Mouse (Mus musculus) myocyte (in vitro differentiated cells): ENCODE data around the gene Krtap29-1.

Experiments
- CEBPB ChIP-seq: IDR thresholded peaks from 2 replicates; pipeline ENCODE4 v1.6.1; 2011; ENCODE audit warnings: mild to moderate bottlenecking, moderate library complexity; ENCODE audit not compliant: poor library complexity, insufficient read depth, severe bottlenecking
- E2F4 ChIP-seq: IDR thresholded peaks from one replicate; pipeline ENCODE4 v1.6.1; 2011; ENCODE audit warnings: mild to moderate bottlenecking, control low read depth, moderate library complexity; ENCODE audit not compliant: insufficient read depth
- MAX ChIP-seq: IDR thresholded peaks from one replicate; pipeline ENCODE4 v1.6.1; 2011; ENCODE audit warnings: low read depth, mild to moderate bottlenecking, control low read depth
- MYOD1 ChIP-seq, 3 experiments: IDR thresholded peaks; one replicate each; pipeline ENCODE4 v1.6.1; 2011; ENCODE audit warnings: control low read depth in 2 of 3, low read depth in 2 of 3, mild to moderate bottlenecking in 2 of 3, moderate library complexity in 1 of 3; ENCODE audit not compliant: insufficient read length in 2 of 3, control insufficient read depth in 1 of 3
- MYOG ChIP-seq, 3 experiments: IDR thresholded peaks; one replicate each; pipeline ENCODE4 v1.6.1; 2011; ENCODE audit warnings: control low read depth in 2 of 3, low read depth in 2 of 3, mild to moderate bottlenecking in 2 of 3; ENCODE audit not compliant: insufficient read length in 2 of 3, control insufficient read depth in 1 of 3, insufficient read depth in 1 of 3
- POLR2A ChIP-seq: IDR thresholded peaks from one replicate; pipeline ENCODE4 v1.6.1; 2011; ENCODE audit warnings: low read depth, mild to moderate bottlenecking, control low read depth, moderate library complexity; ENCODE audit not compliant: insufficient read length
- POLR2AphosphoS2 ChIP-seq: IDR thresholded peaks from one replicate; pipeline ENCODE4 v1.6.1; 2011; ENCODE audit warnings: low read depth, control low read depth; ENCODE audit not compliant: insufficient read length
- REST ChIP-seq: IDR thresholded peaks from one replicate; pipeline ENCODE4 v1.6.1; 2011; ENCODE audit warnings: mild to moderate bottlenecking, control low read depth, moderate library complexity; ENCODE audit not compliant: insufficient read depth, insufficient read length
- SRF ChIP-seq: IDR thresholded peaks from one replicate; pipeline ENCODE4 v1.6.1; 2011; ENCODE audit warnings: low read depth; ENCODE audit not compliant: control insufficient read depth, insufficient read length
- TCF12 ChIP-seq: IDR thresholded peaks from one replicate; pipeline ENCODE4 v1.6.1; 2011; ENCODE audit warnings: mild to moderate bottlenecking, control low read depth; ENCODE audit not compliant: poor library complexity, insufficient read depth, severe bottlenecking
- TCF3 ChIP-seq: IDR thresholded peaks from one replicate; pipeline ENCODE4 v1.6.1; 2011; ENCODE audit warnings: low read depth, control low read depth; ENCODE audit not compliant: insufficient read length
- USF1 ChIP-seq: IDR thresholded peaks from one replicate; pipeline ENCODE4 v1.6.1; 2011; ENCODE audit warnings: low read depth, mild to moderate bottlenecking, control low read depth, moderate library complexity

DNA sequence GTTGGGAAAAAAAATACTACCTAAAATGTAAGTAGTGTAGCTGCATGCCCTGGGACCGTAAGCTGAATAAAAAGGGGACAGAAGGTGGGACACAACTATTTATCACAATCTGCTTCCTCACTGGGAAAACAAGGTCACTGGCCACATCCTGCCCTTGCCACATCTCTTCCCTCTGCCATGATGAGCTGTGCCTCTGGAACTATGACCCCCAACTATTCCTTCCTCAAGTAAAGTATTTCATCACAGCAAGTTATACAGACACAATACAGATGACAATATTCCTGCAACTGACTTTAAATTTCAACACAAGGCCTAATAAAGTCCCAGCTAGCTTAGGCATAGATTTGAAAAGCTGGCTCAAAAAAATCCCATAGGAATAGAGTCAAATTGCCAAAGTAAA lies 40.6 kb upstream of the Krtap29-1 start:
- TF ChIP-seq MAX, result no peak
- no peak for TF ChIP-seq POLR2AphosphoS2
- TF ChIP-seq POLR2A, result no peak
- TF ChIP-seq E2F4, result no peak
- no peak for TF ChIP-seq USF1
- TF ChIP-seq MYOG (IDR thresholded peaks at IDR 0.05; ENCODE audit: control insufficient read depth in 1 of 3, insufficient read depth in 1 of 3, insufficient read length in 2 of 3, low read depth in 2 of 3), result no peak
- no peak for TF ChIP-seq REST
- no peak for TF ChIP-seq TCF12
- no peak for TF ChIP-seq MYOD1 (IDR thresholded peaks at IDR 0.05; ENCODE audit: control insufficient read depth in 1 of 3, insufficient read length in 2 of 3, low read depth in 2 of 3)
- TF ChIP-seq SRF, result no peak
- no peak for TF ChIP-seq TCF3
- no peak for TF ChIP-seq CEBPB
